Comparison of ENCODE assay signal across 8 mouse cellular contexts in the genomic region with DNA sequence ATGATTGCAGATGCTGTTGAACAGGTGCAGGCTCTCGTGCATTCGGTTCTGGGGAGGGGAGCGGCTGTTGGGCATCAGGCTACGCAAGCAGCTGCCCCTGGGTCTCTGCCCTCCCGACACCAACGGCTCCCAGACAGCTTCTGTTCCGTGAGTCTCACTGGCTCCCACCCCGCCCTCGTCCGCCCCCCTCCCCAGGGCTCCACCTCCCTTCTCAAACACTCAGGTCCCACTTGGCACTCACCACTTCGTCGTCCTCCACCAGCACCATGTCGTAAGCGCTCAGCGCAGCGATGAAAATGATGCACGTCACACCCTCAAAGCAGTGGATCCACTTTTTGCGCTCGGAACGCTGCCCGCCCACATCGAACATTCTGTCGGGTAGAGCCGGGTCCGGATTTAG. TPM values are rescaled to one million over a fixed set of nuclear protein-coding genes. Genes with fewer than 3 reads are reported as not detected.
DNase-seq lines count a peak whose midpoint lies in the region; ATAC-seq and TF ChIP-seq lines count a peak whose summit lies in the region.

No protein-coding gene starts in this region.

- DNase-seq in liver, adult 2 months (ENCODE audit: extremely low read depth, low read depth, low spot score), result peak; percentile 74
- no peak for DNase-seq in liver
- no peak for DNase-seq in limb, embryonic 10.5 days (ENCODE audit: low spot score)
- no peak for DNase-seq in cerebellum, adult 9-11 months
- DNase-seq in frontal cortex, postnatal 10 days (ENCODE audit: low spot score in 2 of 2), result no peak
- DNase-seq in cerebellum, postnatal 4 days (ENCODE audit: low spot score in 2 of 2), result no peak

- peak; percentile 65 for TF ChIP-seq POLR2A in liver, adult 2 months (IDR thresholded peaks at IDR 0.05; ENCODE audit: extremely low read depth, insufficient read depth, low read length)

- H3K9ac ChIP-seq in liver, adult 2 months (ENCODE audit: low read depth, low read length), result peak overlapping the region; percentile 83
- H3K9ac ChIP-seq in embryonic facial prominence, embryonic 15.5 days, result no peak overlapping the region
- peak overlapping the region; percentile 33; the same call in 1 of the 2 replicates for H3K9ac ChIP-seq in neural tube, embryonic 12.5 days

- WGBS in liver, adult 2 months, result under 1% methylated on average over 25 of the region's 25 CpGs
- WGBS in embryonic facial prominence, embryonic 15.5 days, result 1% methylated on average over 25 of the region's 25 CpGs
- 1% methylated on average over 25 of the region's 25 CpGs for WGBS in limb, embryonic 10.5 days
- WGBS in neural tube, embryonic 12.5 days, result 2% methylated on average over 25 of the region's 25 CpGs

- peak; percentile 30; the same call in 1 of the 2 replicates for ATAC-seq in embryonic facial prominence, embryonic 15.5 days (ENCODE audit: insufficient number of reproducible peaks, low FRiP score, low TSS enrichment, low read depth)
- peak; percentile 48; the same call in 1 of the 2 replicates for ATAC-seq in neural tube, embryonic 12.5 days (ENCODE audit: low FRiP score, low read depth)

- H3K36me3 ChIP-seq in liver, adult 2 months (ENCODE audit: control insufficient read depth, insufficient read depth, low read length), result no peaks in the 10 kb centered on the region
- H3K36me3 ChIP-seq in embryonic facial prominence, embryonic 15.5 days, result no peaks in the 10 kb centered on the region
- H3K36me3 ChIP-seq in limb, embryonic 10.5 days, result peaks cover 5% of the 10 kb centered on the region; the same call in 1 of the 2 replicates
- no peaks in the 10 kb centered on the region for H3K36me3 ChIP-seq in neural tube, embryonic 12.5 days

- H3K4me3 ChIP-seq in liver, adult 2 months (ENCODE audit: insufficient read depth, low read depth, low read length), result peak overlapping the region; percentile 68
- peak overlapping the region; percentile 38 for H3K4me3 ChIP-seq in embryonic facial prominence, embryonic 15.5 days (replicated peaks)
- peak overlapping the region; percentile 44 for H3K4me3 ChIP-seq in limb, embryonic 10.5 days
- H3K4me3 ChIP-seq in neural tube, embryonic 12.5 days, result peak overlapping the region; percentile 24

- no peak for TF ChIP-seq CTCF in liver, adult 2 months (IDR thresholded peaks at IDR 0.05; ENCODE audit: low read depth, low read length)

- H3K79me2 ChIP-seq in liver, adult 2 months (ENCODE audit: control insufficient read depth, insufficient read depth, low read length), result no peaks in the 10 kb centered on the region

- H3K4me2 ChIP-seq in embryonic facial prominence, embryonic 15.5 days (replicated peaks), result peak overlapping the region; percentile 69
- H3K4me2 ChIP-seq in neural tube, embryonic 12.5 days (replicated peaks), result peak overlapping the region; percentile 67

- peaks cover 21% of the 10 kb centered on the region; the same call in 1 of the 2 replicates for H3K4me1 ChIP-seq in liver, adult 2 months (ENCODE audit: control insufficient read depth, insufficient read depth, low read length)
- H3K4me1 ChIP-seq in embryonic facial prominence, embryonic 15.5 days, result peaks cover 20% of the 10 kb centered on the region
- H3K4me1 ChIP-seq in limb, embryonic 10.5 days, result peaks cover 25% of the 10 kb centered on the region
- H3K4me1 ChIP-seq in neural tube, embryonic 12.5 days, result peaks cover 16% of the 10 kb centered on the region

- H3K27me3 ChIP-seq in liver, adult 2 months (ENCODE audit: control insufficient read depth, insufficient read depth, low read length), result no peaks in the 10 kb centered on the region
- H3K27me3 ChIP-seq in embryonic facial prominence, embryonic 15.5 days, result peaks cover 31% of the 10 kb centered on the region
- peaks cover 44% of the 10 kb centered on the region for H3K27me3 ChIP-seq in limb, embryonic 10.5 days (ENCODE audit: low read depth, poor library complexity, severe bottlenecking)
- H3K27me3 ChIP-seq in neural tube, embryonic 12.5 days (replicated peaks), result peaks cover 31% of the 10 kb centered on the region

- H3K27ac ChIP-seq in liver, adult 2 months (replicated peaks; ENCODE audit: insufficient read depth, low read depth, low read length), result peak overlapping the region; percentile 90
- H3K27ac ChIP-seq in embryonic facial prominence, embryonic 15.5 days (replicated peaks), result no peak overlapping the region
- H3K27ac ChIP-seq in limb, embryonic 10.5 days, result no peak overlapping the region; the same call in 1 of the 2 replicates
- no peak overlapping the region for H3K27ac ChIP-seq in neural tube, embryonic 12.5 days

- no peaks in the 10 kb centered on the region for H3K9me3 ChIP-seq in embryonic facial prominence, embryonic 15.5 days (replicated peaks)
- no peaks in the 10 kb centered on the region for H3K9me3 ChIP-seq in limb, embryonic 10.5 days (replicated peaks)
- no peaks in the 10 kb centered on the region for H3K9me3 ChIP-seq in neural tube, embryonic 12.5 days

RNA-seq across cellular contexts. Expression of a gene that starts 3.2 kb away (rescaled TPM):
- 3.2 and 6.3 TPM in 2 replicates for total RNA-seq in liver, adult 2 months (2014; rRNA removed)
- 5.5 and 7.1 TPM in 2 replicates for polyA plus RNA-seq in liver, adult 2 months (2012; rRNA removed)
- polyA plus RNA-seq in embryonic facial prominence, embryonic 15.5 days (2015; fragmentation: Nextera tagmentation; extraction: Ambion mirVana), result 1.9 and 3.4 TPM in 2 replicates
- 2.6 and 3.3 TPM in 2 replicates for polyA plus RNA-seq in limb, embryonic 10.5 days (2016; fragmentation: Nextera tagmentation; extraction: Ambion mirVana)
- polyA plus RNA-seq in neural tube, embryonic 12.5 days (2016; fragmentation: Nextera tagmentation; extraction: Ambion mirVana), result 1.3 and 2.3 TPM in 2 replicates

RNA-seq across cellular contexts. Expression of a gene that starts 7.0 kb away (rescaled TPM):
- 982 and 1,378 TPM in 2 replicates for total RNA-seq in liver, adult 2 months (2014; rRNA removed)
- 3,567 and 4,585 TPM in 2 replicates for polyA plus RNA-seq in liver, adult 2 months (2012; rRNA removed)
- polyA plus RNA-seq in embryonic facial prominence, embryonic 15.5 days (2015; fragmentation: Nextera tagmentation; extraction: Ambion mirVana), result 3.7 and 4.2 TPM in 2 replicates
- 3.9 and 4.3 TPM in 2 replicates for polyA plus RNA-seq in limb, embryonic 10.5 days (2016; fragmentation: Nextera tagmentation; extraction: Ambion mirVana)
- polyA plus RNA-seq in neural tube, embryonic 12.5 days (2016; fragmentation: Nextera tagmentation; extraction: Ambion mirVana), result 12.8 and 14.1 TPM in 2 replicates

RNA-seq across cellular contexts. Expression of a gene that starts 34.0 kb away (rescaled TPM):
- 3.5 and 4.6 TPM in 2 replicates for total RNA-seq in liver, adult 2 months (2014; rRNA removed)
- polyA plus RNA-seq in liver, adult 2 months (2012; rRNA removed), result 6.7 and 8.9 TPM in 2 replicates
- 40.6 and 44.6 TPM in 2 replicates for polyA plus RNA-seq in embryonic facial prominence, embryonic 15.5 days (2015; fragmentation: Nextera tagmentation; extraction: Ambion mirVana)
- 31.7 and 33.6 TPM in 2 replicates for polyA plus RNA-seq in limb, embryonic 10.5 days (2016; fragmentation: Nextera tagmentation; extraction: Ambion mirVana)
- polyA plus RNA-seq in neural tube, embryonic 12.5 days (2016; fragmentation: Nextera tagmentation; extraction: Ambion mirVana), result 21.4 and 21.5 TPM in 2 replicates

RNA-seq across cellular contexts. Expression of a gene that starts 41.1 kb away (rescaled TPM):
- 31.6 and 44.8 TPM in 2 replicates for total RNA-seq in liver, adult 2 months (2014; rRNA removed)
- polyA plus RNA-seq in liver, adult 2 months (2012; rRNA removed), result 117 and 122 TPM in 2 replicates
- 458 and 459 TPM in 2 replicates for polyA plus RNA-seq in embryonic facial prominence, embryonic 15.5 days (2015; fragmentation: Nextera tagmentation; extraction: Ambion mirVana)
- polyA plus RNA-seq in limb, embryonic 10.5 days (2016; fragmentation: Nextera tagmentation; extraction: Ambion mirVana), result 355 and 403 TPM in 2 replicates
- 465 and 488 TPM in 2 replicates for polyA plus RNA-seq in neural tube, embryonic 12.5 days (2016; fragmentation: Nextera tagmentation; extraction: Ambion mirVana)

Comparison
In these comparisons a context has a peak if more than half of its experiments do, and no peak if none do; other contexts are left out.
1. RNA of a gene that starts 7.0 kb away (polyA plus RNA-seq): 3,567 to 4,585 TPM in liver, adult 2 months; 12.8 to 14.1 TPM in neural tube, embryonic 12.5 days, 3.7 to 4.2 TPM in embryonic facial prominence, embryonic 15.5 days and 3.9 to 4.3 TPM in limb, embryonic 10.5 days; every median in the first group is over 100 times any median in the second.
2. Peak in every context shown above with its lines, with median percentiles within 50 percentile points of each other: H3K4me3 ChIP-seq.